Mouse (Mus musculus): ENCODE data around the gene Nup93. TPM values are rescaled to one million over a fixed set of nuclear protein-coding genes. Genes with fewer than 3 reads are reported as not detected.
A peak's percentile ranks its signal among the peaks of the same experiment; 100 is the strongest.

Nup93 gene
- polyA plus RNA-seq, 1 experiment from 2014 or later: 76.0 TPM

- no peak for ATAC-seq
- WGBS: 93% methylated on average over 4 of the region's 4 CpGs
- Histone ChIP-seq H3K4me2 (replicated peaks) (no peak overlapping the region), H3K27ac (no peak overlapping the region), H3K4me1 (replicated peaks) (no peaks in the 10 kb centered on the region), H3K27me3 (no peaks in the 10 kb centered on the region), H3K36me3 (peaks cover 7% of the 10 kb centered on the region), H3K9ac (replicated peaks) (no peak overlapping the region), H3K9me3 (no peaks in the 10 kb centered on the region), H3K4me3 (replicated peaks) (no peak overlapping the region)
Measured at GRCm38 (mm10) chr8:94240240-94240751, 25.9 kb downstream of the Nup93 start.

DNA sequence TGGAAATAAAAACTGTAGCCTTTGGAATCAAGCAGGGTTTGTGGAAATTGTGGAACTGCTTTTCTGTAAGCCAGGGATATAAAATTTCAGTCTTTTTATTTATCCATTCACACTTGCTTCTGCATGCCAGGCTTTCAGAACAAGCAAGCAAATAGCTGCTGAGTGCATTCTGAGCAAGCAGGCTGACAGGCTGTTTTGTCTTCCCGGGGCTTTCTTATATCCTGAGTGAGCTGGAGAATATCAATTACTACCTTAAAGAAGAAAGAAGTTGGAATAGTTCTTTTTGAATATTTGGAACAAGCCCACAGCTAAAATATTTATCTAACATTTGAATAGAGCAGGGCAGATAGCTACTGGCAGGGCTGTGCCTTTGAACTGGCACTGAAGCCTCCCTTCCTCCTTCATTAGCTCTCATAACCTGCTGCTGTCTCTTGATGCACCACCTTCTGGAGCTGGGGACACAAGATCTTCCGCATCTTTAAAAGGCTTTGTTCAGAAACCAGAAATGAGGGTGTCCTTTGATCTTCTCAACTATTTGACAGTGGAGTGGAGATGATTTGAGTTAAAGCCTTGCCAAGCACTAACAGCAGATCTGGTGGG is 35.6 kb downstream of the Nup93 start:
- Histone ChIP-seq H3K27me3 (no peaks in the 10 kb centered on the region), H3K36me3 (no peaks in the 10 kb centered on the region), H3K9ac (replicated peaks) (no peak overlapping the region), H3K4me2 (replicated peaks) (no peak overlapping the region), H3K4me1 (replicated peaks) (peaks cover 20% of the 10 kb centered on the region; the same call in 1 of the 2 replicates), H3K27ac (peak overlapping the region; percentile 25; the same call in 1 of the 2 replicates), H3K9me3 (no peaks in the 10 kb centered on the region), H3K4me3 (replicated peaks) (no peak overlapping the region)
- 0 out of 2 replicates have a peak, but pooled peaks have one; percentile 30 for ATAC-seq
- 54% methylated on average over 2 of the region's 2 CpGs for WGBS

DNA sequence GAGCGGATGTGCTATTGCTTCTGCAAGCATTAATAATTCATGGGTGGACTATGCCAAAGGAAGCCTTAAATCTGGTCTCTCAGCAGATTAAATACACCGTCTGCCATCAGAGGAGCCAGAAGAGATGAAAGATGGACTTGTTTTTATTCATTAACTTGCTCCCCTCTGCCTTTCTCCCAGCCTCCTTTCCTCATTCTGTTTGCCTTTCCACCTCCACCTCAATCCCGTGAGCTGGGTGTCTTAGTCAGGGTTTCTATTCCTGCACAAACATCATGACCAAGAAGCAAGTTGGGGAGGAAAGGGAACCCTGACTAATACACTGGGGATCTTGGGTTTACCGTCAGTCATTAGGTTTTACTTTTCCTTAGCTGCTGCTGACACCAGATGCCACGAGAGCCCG is 44.5 kb downstream of the Nup93 start:
- 61% methylated on average over 6 of the region's 6 CpGs for WGBS
- no peaks in the 10 kb centered on the region for H3K36me3 ChIP-seq
- H3K4me3 ChIP-seq (replicated peaks): no peak overlapping the region
- H3K9me3 ChIP-seq: no peaks in the 10 kb centered on the region
- H3K9ac ChIP-seq (replicated peaks): no peak overlapping the region
- no peak overlapping the region for H3K4me2 ChIP-seq (replicated peaks)
- no peak for ATAC-seq
- peaks cover 4% of the 10 kb centered on the region for H3K4me1 ChIP-seq (replicated peaks)
- no peak overlapping the region for H3K27ac ChIP-seq
- H3K27me3 ChIP-seq: no peaks in the 10 kb centered on the region

DNA sequence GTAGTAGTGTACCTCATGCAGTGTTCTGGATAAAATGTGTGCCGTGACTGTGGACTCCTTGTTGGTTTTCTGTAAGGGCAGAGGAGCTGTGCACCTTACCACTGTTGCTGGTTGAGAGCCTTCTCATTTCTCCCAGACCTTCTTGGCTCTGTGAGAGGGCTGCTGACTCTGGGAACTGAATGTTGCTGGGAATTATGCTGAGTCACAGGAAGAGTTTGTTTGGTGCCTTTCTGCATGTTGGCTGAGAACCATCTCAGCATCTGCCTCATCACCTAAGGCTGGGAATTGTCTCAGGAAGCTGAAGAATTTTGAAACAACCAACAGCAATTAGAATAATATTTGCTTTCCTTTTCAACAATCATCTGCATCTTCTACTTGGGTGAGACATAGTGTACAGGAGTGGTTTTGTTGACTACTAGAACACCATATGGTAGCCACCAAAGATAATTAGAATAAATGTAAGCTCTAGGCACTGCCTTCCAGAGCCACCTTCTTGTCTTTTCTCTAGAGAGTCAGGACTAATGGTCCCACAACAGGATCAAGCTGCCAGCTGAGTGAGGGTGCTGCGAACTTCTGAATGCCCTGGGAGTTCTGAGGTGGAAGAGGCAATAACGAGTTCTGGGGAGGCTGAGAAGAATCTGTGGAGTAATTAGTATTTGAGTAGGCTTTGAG is 48.4 kb downstream of the Nup93 start:
- peaks cover 29% of the 10 kb centered on the region for H3K4me1 ChIP-seq (replicated peaks)
- H3K4me3 ChIP-seq (replicated peaks): no peak overlapping the region
- no peaks in the 10 kb centered on the region for H3K36me3 ChIP-seq
- no peak overlapping the region for H3K9ac ChIP-seq (replicated peaks)
- no peaks in the 10 kb centered on the region for H3K27me3 ChIP-seq
- no peak for ATAC-seq
- H3K9me3 ChIP-seq: no peaks in the 10 kb centered on the region
- H3K4me2 ChIP-seq (replicated peaks): no peak overlapping the region
- WGBS: 73% methylated on average over 3 of the region's 3 CpGs
- H3K27ac ChIP-seq: no peak overlapping the region

DNA sequence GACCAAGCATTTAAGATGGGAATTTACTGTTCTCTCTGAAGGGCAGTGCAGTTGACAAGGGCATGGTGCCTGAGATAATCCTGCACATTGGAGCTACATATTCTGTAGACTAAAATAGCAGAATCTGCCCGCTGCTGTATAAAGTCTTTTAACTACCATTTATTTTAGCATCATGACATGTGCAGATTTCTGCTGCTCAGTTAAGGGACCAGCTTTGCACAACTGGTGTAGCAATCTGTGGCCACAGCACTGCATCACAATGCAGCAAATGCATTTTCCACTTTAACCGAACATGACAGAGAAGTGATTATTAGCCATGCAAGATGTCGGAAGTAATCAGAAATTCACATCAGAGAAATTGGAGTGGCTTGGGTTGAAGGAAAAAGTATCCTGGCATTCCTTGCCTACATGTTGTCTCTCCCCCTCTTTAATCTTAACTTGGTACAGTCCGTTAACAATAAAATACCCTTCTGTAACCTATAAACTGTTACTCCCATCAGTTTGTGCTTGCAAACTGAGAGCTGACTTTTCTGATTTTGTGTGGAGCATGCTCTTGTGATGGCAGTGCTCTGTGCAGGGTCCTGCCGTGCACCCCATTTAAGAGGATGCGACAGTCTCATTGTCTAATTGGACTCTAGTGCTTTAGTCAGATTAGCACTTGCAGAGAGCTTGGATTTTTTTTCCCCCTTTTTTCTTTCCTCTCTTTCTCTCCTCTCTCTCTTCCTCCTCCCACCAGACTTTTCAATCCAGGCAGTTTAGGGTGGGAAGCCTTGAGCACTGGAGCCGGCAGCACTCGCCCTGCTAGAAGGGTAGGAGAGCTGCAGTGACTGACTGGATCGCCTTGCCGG is 52.2 kb downstream of the Nup93 start:
- WGBS: 16% methylated on average over 10 of the region's 10 CpGs
- Histone ChIP-seq H3K27me3 (no peaks in the 10 kb centered on the region), H3K36me3 (no peaks in the 10 kb centered on the region), H3K27ac (peak overlapping the region; percentile 88), H3K4me3 (replicated peaks) (peak overlapping the region; percentile 33), H3K4me2 (replicated peaks) (peak overlapping the region; percentile 52), H3K9ac (replicated peaks) (peak overlapping the region; percentile 60), H3K4me1 (replicated peaks) (peaks cover 46% of the 10 kb centered on the region), H3K9me3 (no peaks in the 10 kb centered on the region)
- ATAC-seq: peak; percentile 72

DNA sequence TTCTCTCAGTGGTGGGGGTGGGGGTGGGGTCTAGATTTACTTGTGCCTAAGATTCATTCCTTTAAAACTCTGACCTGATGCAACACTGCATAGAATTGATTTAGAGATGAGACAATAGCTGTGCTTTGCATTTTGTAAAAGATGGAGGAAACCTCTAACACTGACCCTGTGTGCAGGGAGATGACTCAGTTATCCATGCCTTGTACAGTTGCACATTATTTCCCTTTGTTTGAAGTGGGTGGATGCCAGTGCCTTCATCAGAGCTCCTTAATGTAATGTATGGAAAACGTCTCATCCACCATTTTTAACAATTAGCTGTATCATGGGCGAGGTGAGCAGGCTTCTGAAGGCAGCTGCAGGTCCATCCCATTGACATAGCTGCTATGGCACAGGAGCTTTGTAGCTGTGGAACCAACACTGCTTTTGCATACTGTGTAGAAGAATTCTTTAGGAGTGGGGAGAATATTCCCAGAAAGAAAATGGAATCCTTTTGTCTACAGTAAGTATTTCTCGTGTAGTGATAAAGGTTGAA is 54.1 kb downstream of the Nup93 start:
- peaks cover 57% of the 10 kb centered on the region for H3K4me1 ChIP-seq (replicated peaks)
- 69% methylated on average over 3 of the region's 3 CpGs for WGBS
- H3K27me3 ChIP-seq: no peaks in the 10 kb centered on the region
- H3K4me3 ChIP-seq (replicated peaks): peak overlapping the region; percentile 31
- H3K4me2 ChIP-seq (replicated peaks): peak overlapping the region; percentile 42
- peak overlapping the region; percentile 33; the same call in 1 of the 2 replicates for H3K9ac ChIP-seq (replicated peaks)
- H3K9me3 ChIP-seq: no peaks in the 10 kb centered on the region
- peak overlapping the region; percentile 44; the same call in 1 of the 2 replicates for H3K27ac ChIP-seq
- ATAC-seq: no peak
- no peaks in the 10 kb centered on the region for H3K36me3 ChIP-seq

- ATAC-seq: no peak
- Histone ChIP-seq H3K4me3 (replicated peaks) (peak overlapping the region; percentile 14; the same call in 1 of the 2 replicates), H3K9ac (replicated peaks) (no peak overlapping the region), H3K36me3 (no peaks in the 10 kb centered on the region), H3K4me2 (replicated peaks) (peak overlapping the region; percentile 34), H3K27ac (no peak overlapping the region), H3K4me1 (replicated peaks) (peaks cover 48% of the 10 kb centered on the region), H3K9me3 (no peaks in the 10 kb centered on the region), H3K27me3 (no peaks in the 10 kb centered on the region)
- WGBS: 95% methylated on average over 7 of the region's 7 CpGs
Measured at GRCm38 (mm10) chr8:94270309-94270708, 55.9 kb downstream of the Nup93 start.

DNA sequence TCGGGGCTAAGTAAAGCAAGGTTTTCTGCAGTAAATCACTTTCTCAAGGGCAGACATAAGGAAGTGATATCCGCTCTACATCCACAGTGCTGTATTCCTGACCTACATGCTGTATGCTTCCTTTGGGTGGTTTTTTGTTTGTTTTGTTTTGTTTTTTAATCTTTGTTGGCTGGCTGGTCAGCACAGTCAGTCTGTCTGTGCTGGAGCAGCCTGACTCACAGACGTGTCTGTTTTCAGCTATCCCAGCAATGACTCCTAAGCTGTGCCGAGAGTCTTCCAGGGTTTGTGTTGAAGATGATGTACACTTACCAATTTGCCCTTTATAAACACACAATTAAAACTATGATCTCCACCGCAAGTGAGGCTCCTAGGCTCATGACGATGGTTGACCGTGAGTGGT is 56.7 kb downstream of the Nup93 start:
- no peak for ATAC-seq
- H3K36me3 ChIP-seq: no peaks in the 10 kb centered on the region
- H3K4me2 ChIP-seq (replicated peaks): no peak overlapping the region
- no peak overlapping the region for H3K9ac ChIP-seq (replicated peaks)
- H3K4me1 ChIP-seq (replicated peaks): peaks cover 43% of the 10 kb centered on the region
- H3K27ac ChIP-seq: no peak overlapping the region
- no peaks in the 10 kb centered on the region for H3K9me3 ChIP-seq
- WGBS: 88% methylated on average over 7 of the region's 7 CpGs
- no peaks in the 10 kb centered on the region for H3K27me3 ChIP-seq
- no peak overlapping the region for H3K4me3 ChIP-seq (replicated peaks)

DNA sequence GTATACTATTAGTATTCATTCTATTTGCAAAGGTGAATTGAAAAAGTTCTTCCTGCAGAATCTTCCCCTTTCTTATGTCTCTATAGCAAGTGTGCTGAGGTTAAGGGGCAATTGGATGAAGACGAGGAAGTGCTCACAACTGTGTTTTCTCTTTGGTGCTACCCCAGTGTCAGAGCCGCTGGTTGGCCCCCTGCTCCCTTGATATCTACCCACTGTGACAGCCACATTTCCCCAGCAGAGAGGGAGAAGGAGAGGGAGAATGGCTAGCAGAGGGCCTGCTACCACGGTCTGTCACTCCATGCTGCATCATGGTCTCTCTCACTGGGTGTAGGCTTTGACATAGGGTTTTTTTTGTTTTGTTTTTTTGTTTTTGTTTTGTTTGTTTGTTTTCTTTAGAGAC is 58.2 kb downstream of the Nup93 start:
- H3K27me3 ChIP-seq: no peaks in the 10 kb centered on the region
- H3K27ac ChIP-seq: no peak overlapping the region
- 80% methylated on average over 3 of the region's 3 CpGs for WGBS
- H3K36me3 ChIP-seq: no peaks in the 10 kb centered on the region
- H3K4me3 ChIP-seq (replicated peaks): no peak overlapping the region
- peaks cover 32% of the 10 kb centered on the region for H3K4me1 ChIP-seq (replicated peaks)
- no peaks in the 10 kb centered on the region for H3K9me3 ChIP-seq
- no peak overlapping the region for H3K4me2 ChIP-seq (replicated peaks)
- no peak for ATAC-seq
- H3K9ac ChIP-seq (replicated peaks): no peak overlapping the region

DNA sequence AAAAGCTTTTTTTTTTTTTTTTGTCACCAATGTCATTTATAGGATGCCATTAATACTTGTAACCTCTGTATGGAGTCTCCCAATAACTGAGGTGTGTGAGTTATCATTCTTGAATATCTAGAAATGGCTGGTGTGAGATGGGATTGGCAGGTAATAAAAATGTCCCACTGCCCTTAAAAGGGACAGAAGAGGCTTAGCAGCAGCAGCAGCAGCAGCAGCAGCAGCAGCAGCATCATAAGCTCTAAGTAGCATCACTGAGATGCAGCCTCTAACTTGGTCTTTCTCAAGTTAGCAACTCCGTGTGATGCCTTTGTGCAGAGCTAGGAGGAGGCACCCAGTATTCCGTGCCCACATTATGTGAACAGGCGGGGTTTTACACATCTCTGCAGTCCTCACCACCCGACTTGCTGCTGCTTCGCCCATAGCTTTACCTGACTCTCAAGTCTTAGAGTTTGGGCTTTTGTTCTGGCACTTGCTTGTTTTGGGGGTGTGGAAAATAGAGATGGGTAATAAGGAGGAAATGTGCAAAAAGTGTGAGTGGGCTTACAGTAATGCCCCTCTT is 59.0 kb downstream of the Nup93 start:
- Histone ChIP-seq H3K9me3 (no peaks in the 10 kb centered on the region), H3K4me3 (replicated peaks) (no peak overlapping the region), H3K4me2 (replicated peaks) (no peak overlapping the region), H3K27ac (no peak overlapping the region), H3K9ac (replicated peaks) (no peak overlapping the region), H3K27me3 (no peaks in the 10 kb centered on the region), H3K4me1 (replicated peaks) (peaks cover 28% of the 10 kb centered on the region), H3K36me3 (no peaks in the 10 kb centered on the region)
- WGBS: 84% methylated on average over 5 of the region's 5 CpGs
- ATAC-seq: no peak

- H3K4me3 ChIP-seq (replicated peaks): no peak overlapping the region
- WGBS: 78% methylated on average over 5 of the region's 5 CpGs
- no peak overlapping the region for H3K4me2 ChIP-seq (replicated peaks)
- H3K27ac ChIP-seq: no peak overlapping the region
- no peaks in the 10 kb centered on the region for H3K27me3 ChIP-seq
- ATAC-seq: no peak
- peaks cover 26% of the 10 kb centered on the region for H3K4me1 ChIP-seq (replicated peaks)
- H3K9me3 ChIP-seq: no peaks in the 10 kb centered on the region
- H3K36me3 ChIP-seq: no peaks in the 10 kb centered on the region
- H3K9ac ChIP-seq (replicated peaks): no peak overlapping the region
Measured at GRCm38 (mm10) chr8:94274030-94274429, 59.7 kb downstream of the Nup93 start.
